Mouse (Mus musculus) gastrocnemius, adult 8-10 months (tissue): ENCODE results near the gene Fgfr2. TPM values are rescaled to one million over a fixed set of nuclear protein-coding genes. Genes with fewer than 3 reads are reported as not detected.

Source experiments
- DNase-seq, 2 experiments: peaks; one replicate each; pipeline ENCODE4 v3.0.0; 2022; ENCODE audit warnings: low spot score in 2 of 2
- total RNA-seq, 4 experiments: library from RNA; stranded (reverse); gene quantifications; 2 replicates each; pipeline ENCODE4 v1.2.4; 2022

Gene Fgfr2
- total RNA-seq, 4 experiments from 2014 or later, result 0.17 to 1.3 (median 0.62) TPM

GRCm38 (mm10) chr7:131656017-131656416 is 1467.1 kb downstream of the Fgfr2 start:
- DNase-seq, result no peak

GRCm38 (mm10) chr7:131653416-131653815 is 1469.7 kb downstream of the Fgfr2 start:
- DNase-seq, result no peak

- no peak for DNase-seq
Measured at GRCm38 (mm10) chr7:131651921-131652694, 1471.0 kb downstream of the Fgfr2 start.

- no peak for DNase-seq
Measured at GRCm38 (mm10) chr7:131650277-131650676, 1472.9 kb downstream of the Fgfr2 start.

- no peak for DNase-seq
Measured at GRCm38 (mm10) chr7:131648276-131648675, 1474.9 kb downstream of the Fgfr2 start.

- DNase-seq, result no peak
Measured at GRCm38 (mm10) chr7:131647583-131647982, 1475.6 kb downstream of the Fgfr2 start.

GRCm38 (mm10) chr7:131644586-131644985 is 1478.6 kb downstream of the Fgfr2 start:
- DNase-seq, result no peak

- DNase-seq, result no peak
Measured at GRCm38 (mm10) chr7:131644051-131644450, 1479.1 kb downstream of the Fgfr2 start.

GRCm38 (mm10) chr7:131643341-131643840 is 1479.8 kb downstream of the Fgfr2 start:
- DNase-seq, result no peak

GRCm38 (mm10) chr7:131629562-131629961 is 1493.6 kb downstream of the Fgfr2 start:
- no peak for DNase-seq

GRCm38 (mm10) chr7:131628846-131629391 is 1494.2 kb downstream of the Fgfr2 start:
- no peak for DNase-seq

GRCm38 (mm10) chr7:131628356-131628755 is 1494.8 kb downstream of the Fgfr2 start:
- no peak for DNase-seq

GRCm38 (mm10) chr7:131609677-131610076 is 1513.5 kb downstream of the Fgfr2 start:
- DNase-seq, result no peak

GRCm38 (mm10) chr7:131608049-131608448 is 1515.1 kb downstream of the Fgfr2 start:
- no peak for DNase-seq

GRCm38 (mm10) chr7:131605481-131605880 is 1517.7 kb downstream of the Fgfr2 start:
- DNase-seq, result no peak

- DNase-seq, result no peak
Measured at GRCm38 (mm10) chr7:131604946-131605345, 1518.2 kb downstream of the Fgfr2 start.

GRCm38 (mm10) chr7:131603186-131603585 is 1520.0 kb downstream of the Fgfr2 start:
- DNase-seq, result no peak

GRCm38 (mm10) chr7:131602106-131602505 is 1521.0 kb downstream of the Fgfr2 start:
- DNase-seq, result no peak

- DNase-seq, result no peak
Measured at GRCm38 (mm10) chr7:131598483-131598824, 1524.7 kb downstream of the Fgfr2 start.

- no peak for DNase-seq
Measured at GRCm38 (mm10) chr7:131597779-131598482, 1525.2 kb downstream of the Fgfr2 start.

GRCm38 (mm10) chr7:131585551-131585950 is 1537.6 kb downstream of the Fgfr2 start:
- DNase-seq, result no peak

- no peak for DNase-seq
Measured at GRCm38 (mm10) chr7:131582178-131582577, 1541.0 kb downstream of the Fgfr2 start.
